Mouse (Mus musculus) olfactory bulb, adult 2 months (tissue): ENCODE measurements at regions not wholly inside any gene's neighbourhood (a gene's known extent, or its start where the extent isn't known, plus 50 kb on each side); places are given as distances from the start of the nearest gene placed in this dataset.

ENCODE experiments used
- H3K27ac ChIP-seq: fragments of 200-500 bp; 2 replicates; pipeline ENCODE4 v1.5.1; 2012; ENCODE audit warnings: low read depth, low read length; ENCODE audit not compliant: insufficient read depth
- H3K4me1 ChIP-seq: fragments of 200-500 bp; 2 replicates; pipeline ENCODE4 v1.6.1; 2012; ENCODE audit warnings: low read length; ENCODE audit not compliant: control insufficient read depth, insufficient read depth
- H3K4me3 ChIP-seq: fragments of 200-500 bp; 2 replicates; pipeline ENCODE4 v1.5.1; 2012; ENCODE audit warnings: mild to moderate bottlenecking, low read depth, low read length, moderate library complexity; ENCODE audit not compliant: insufficient read depth
- CTCF ChIP-seq: fragments of 200-500 bp; IDR thresholded peaks from 2 replicates; pipeline ENCODE4 v1.5.1; 2012; ENCODE audit warnings: low read depth, mild to moderate bottlenecking, low read length, moderate library complexity; ENCODE audit not compliant: insufficient read depth
- POLR2A ChIP-seq: fragments of 200-500 bp; IDR thresholded peaks from 2 replicates; pipeline ENCODE4 v1.6.1; 2012; ENCODE audit warnings: mild to moderate bottlenecking, low read depth, low read length, moderate library complexity; ENCODE audit not compliant: insufficient read depth
- WGBS: fragments of 180-500 bp; shearing (Covaris S2); methylation state at CpG from one replicate; pipeline ENCODE4 v1.1.7; 2018; 5-methylcytosine and 5-hydroxymethylcytosine counted together

DNA sequence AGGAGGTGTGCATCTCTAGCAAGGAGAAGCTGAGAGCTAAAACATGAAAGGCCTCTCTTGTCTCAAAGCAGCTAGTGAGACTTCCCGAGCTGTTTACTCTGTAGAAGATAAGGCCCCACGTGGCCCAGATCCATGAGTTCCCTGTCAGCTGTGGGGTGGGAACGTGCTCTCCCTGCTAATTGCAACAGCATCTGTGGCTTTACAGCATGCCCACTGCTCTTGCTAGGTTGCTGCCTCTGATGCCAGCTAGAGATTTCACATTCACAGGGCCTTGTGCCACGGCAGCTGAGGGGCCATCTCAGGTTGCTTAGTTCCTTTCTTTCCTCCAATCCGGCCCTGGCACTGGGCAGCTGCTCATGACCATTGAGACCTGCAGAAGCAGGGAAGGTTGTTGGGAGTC is 288.2 kb upstream of the Myt1l start:
- no peak for TF ChIP-seq POLR2A
- Histone ChIP-seq H3K27ac (peak overlapping the region; percentile 7), H3K4me1 (peaks cover 19% of the 10 kb centered on the region), H3K4me3 (no peak overlapping the region)
- WGBS = 7% methylated on average over 5 of the region's 5 CpGs

DNA sequence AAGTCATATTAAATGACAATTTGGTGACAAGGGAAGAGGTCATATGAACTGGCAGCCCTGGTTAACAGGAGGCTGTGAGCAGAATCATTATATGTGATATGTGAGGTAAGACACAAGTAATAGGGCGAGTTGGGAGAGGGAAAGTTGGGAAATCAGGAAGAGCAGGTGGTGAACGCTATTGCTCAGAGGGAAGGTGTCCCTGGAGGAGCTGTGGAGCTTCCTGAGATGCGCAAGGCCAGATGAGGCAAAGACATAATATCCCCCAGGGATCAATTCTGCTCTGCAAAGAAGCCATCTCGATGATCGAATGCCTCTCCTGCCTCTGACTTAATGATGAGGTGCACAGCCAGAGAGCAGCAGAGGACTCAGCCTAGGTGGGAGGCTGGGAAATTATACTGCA is 285.1 kb upstream of the Myt1l start:
- WGBS = 78% methylated on average over 5 of the region's 5 CpGs
- H3K4me1 ChIP-seq = peaks cover 18% of the 10 kb centered on the region

DNA sequence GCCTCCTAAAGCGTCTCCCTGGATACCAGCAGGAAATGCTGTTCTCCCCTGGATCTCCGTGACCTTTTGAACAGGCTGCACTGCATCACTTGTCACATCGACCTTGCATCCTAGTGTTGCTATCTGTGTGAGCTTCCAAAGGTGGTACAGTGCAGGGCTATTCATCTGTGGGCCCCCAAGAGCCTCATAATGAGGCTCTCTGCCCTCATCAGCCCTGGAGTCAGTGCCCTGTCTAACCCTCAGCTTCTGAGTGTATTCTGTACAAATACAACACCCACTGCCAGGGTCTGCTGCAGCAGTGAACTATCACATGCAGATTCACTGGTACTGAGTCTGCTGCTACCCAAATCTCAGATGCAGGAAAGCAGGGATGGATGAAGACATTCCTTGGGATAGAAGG is 282.1 kb upstream of the Myt1l start:
- peaks cover 7% of the 10 kb centered on the region for H3K4me1 ChIP-seq
- WGBS = 53% methylated on average over 3 of the region's 3 CpGs
- TF ChIP-seq CTCF (no peak), POLR2A (no peak)
- H3K4me3 ChIP-seq = no peak overlapping the region
- H3K27ac ChIP-seq = no peak overlapping the region

More for the DNA sequence above, 285.1 kb upstream of the Myt1l start:
- TF ChIP-seq POLR2A (no peak), CTCF (no peak)
- Histone ChIP-seq H3K27ac (no peak overlapping the region), H3K4me3 (no peak overlapping the region)

DNA sequence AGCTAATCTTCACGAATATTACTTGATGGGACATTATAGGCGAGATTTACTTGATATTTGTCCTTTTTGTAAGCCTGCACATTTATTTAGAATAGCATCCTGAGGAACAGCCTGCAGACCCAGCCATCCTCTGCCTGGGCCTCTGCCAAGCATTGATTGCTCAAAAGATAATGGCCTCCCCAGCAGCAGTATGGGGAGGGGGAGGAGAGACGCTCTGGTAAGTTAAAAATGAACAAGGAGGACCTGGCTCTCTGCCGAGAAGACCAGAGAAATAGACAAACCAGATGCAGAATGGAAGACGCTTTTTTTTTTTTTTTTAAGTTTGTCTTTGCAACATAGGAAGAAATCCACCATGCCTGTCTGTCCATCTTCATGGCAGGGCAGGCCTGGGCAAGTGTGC is 280.8 kb upstream of the Myt1l start:
- TF ChIP-seq POLR2A (no peak), CTCF (no peak)
- Histone ChIP-seq H3K27ac (0 out of 2 replicates have a peak overlapping the region, but pooled peaks have one; percentile 47), H3K4me1 (peaks cover 7% of the 10 kb centered on the region), H3K4me3 (no peak overlapping the region)
- 22% methylated on average over 5 of the region's 5 CpGs for WGBS

DNA sequence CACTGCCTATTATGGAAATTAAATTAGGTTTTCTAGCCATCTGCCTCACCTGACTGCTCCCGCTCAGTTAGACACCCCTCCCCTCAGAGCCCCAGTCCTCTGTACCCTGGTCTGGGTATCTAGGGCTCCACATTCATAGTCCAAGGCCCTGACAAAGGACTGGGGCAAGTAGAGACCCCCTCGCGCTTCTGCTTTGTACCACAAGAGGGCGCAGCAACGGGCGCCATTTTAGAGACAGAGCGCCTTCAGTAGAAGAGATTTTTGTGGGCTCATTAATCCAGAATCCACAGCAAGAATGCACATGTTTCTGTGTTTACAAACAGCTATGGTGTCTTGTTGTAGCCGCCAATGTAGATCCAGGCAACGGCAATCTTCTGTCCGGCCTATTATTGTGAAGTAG is 279.7 kb upstream of the Myt1l start:
- 86% methylated on average over 10 of the region's 10 CpGs for WGBS
- H3K27ac ChIP-seq = no peak overlapping the region
- no peak overlapping the region for H3K4me3 ChIP-seq
- TF ChIP-seq POLR2A (no peak), CTCF (no peak; the same call in 1 of the 2 replicates)
- H3K4me1 ChIP-seq = peaks cover 7% of the 10 kb centered on the region

DNA sequence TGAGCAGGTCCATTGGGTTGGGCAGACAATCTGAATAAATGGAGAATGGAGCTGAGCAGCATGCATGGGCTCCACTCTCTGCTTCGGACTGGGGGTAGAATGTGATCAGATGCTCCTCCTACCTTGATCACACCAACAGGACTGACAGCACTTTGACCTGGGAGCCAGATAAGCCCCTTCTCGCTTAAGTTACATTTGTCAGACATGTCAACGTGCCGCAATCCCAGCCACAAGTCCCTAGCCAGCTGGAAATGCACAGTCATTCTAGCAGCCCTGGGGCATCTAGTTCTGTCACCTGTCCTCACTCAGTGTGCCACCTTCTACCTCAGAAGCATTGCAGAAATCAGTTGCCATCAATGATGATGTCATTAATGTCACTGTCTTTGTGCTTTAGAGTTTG is 272.1 kb upstream of the Myt1l start:
- H3K4me3 ChIP-seq = no peak overlapping the region
- TF ChIP-seq CTCF (no peak), POLR2A (no peak)
- WGBS = 97% methylated on average over 4 of the region's 4 CpGs

DNA sequence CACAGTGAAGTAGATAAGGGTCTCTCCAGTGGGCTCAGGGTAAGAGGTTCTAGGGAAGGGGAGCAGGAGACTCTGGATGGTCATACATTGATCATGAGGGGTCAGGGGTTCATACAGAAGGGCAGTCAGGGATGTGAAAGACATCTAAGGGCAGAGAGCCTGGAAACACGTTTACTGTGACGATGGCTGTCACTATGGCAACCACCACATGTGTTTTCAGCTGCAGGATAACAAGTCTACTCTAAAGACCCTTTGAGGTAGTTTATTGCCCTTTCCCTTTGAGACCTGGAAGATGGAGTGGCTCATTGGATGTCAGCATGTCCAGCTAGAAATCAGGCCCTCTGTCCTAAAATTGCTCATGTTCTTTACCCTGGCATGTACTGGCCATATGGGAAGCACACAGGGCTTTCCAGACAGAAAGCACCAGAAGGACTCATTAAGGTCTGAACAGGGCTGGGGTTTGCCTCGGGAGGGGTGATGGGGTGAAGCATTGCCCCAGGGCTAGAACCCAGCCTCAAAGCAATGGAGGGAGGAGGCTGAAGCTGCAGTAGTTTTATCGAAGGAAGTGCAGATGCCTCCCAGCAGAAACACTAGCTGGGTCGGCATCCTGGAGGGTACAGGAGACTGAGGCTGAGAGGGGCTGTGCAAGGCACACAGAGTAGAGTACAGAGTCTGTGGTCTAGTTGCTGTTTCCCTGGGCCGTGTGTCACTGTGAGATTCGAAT is 271.0 kb upstream of the Myt1l start:
- WGBS = 25% methylated on average over 7 of the region's 7 CpGs
- Histone ChIP-seq H3K4me1 (peaks cover 24% of the 10 kb centered on the region), H3K27ac (no peak overlapping the region), H3K4me3 (no peak overlapping the region)
- no peak for TF ChIP-seq CTCF
- TF ChIP-seq POLR2A = no peak

More for the DNA sequence above, 272.1 kb upstream of the Myt1l start:
- H3K27ac ChIP-seq = no peak overlapping the region
- H3K4me1 ChIP-seq = peaks cover 24% of the 10 kb centered on the region

DNA sequence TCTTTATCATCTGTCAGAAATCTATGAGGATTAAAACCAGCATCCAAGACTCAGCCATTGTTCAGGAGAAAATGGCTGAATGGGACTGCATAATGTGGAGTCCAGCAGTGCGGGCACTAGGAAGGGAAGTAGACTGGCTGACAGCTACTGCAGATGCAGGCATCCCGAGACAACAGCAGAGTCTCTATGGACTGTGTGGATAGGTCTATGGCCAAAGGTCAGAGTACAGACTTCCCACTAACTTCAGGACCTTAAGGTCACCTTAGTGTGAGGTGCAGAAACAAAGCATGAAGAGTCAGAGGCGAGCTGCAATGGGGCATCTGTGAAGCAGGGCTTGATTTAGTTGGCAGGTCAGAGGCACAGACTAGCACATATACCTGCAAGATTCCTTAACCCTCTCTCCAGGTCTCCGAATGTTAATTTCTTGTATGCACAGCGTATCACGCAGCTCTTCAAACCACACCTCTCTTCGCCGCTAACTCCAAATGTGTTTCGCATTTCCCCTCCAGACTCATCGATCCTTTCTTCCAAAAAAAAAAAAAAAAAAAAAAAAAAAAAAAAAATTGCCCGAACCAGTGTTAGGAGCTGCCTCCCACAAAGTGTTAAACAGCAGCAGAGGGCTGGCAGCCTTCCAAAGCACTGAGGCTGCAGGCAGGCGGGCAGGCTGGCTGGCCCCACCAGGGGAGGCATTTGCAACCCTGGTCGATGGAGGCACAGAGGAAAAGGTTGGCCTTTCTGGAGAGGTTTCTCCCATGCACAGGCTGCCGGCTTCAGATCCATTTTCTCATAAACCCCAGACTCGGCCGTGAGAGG is 270.2 kb upstream of the Myt1l start:
- 20% methylated on average over 16 of the region's 16 CpGs for WGBS
- H3K27ac ChIP-seq = peak overlapping the region; percentile 57; the same call in 1 of the 2 replicates

DNA sequence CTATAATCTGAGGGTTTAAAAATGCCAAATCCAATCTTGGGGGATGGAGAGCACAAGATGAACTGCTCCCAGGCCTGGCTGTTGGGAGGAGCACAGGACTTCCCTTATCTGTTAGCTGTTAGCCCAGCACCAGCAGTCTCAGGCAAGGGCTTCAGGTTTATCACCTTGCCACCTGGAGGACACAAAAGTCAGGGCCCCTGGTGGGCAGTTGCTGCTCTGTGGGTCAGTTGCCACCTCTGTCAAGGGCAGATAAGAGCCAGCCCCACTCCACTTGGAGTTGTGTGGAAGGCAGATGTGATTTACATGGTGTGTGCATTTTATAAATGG is 269.7 kb upstream of the Myt1l start:
- Histone ChIP-seq H3K4me1 (peaks cover 20% of the 10 kb centered on the region), H3K27ac (peak overlapping the region; percentile 57; the same call in 1 of the 2 replicates), H3K4me3 (no peak overlapping the region)
- TF ChIP-seq CTCF = no peak
- no peak for TF ChIP-seq POLR2A

More for the DNA sequence above, 270.2 kb upstream of the Myt1l start:
- TF ChIP-seq POLR2A (no peak), CTCF (no peak)
- no peak overlapping the region for H3K4me3 ChIP-seq
- peaks cover 24% of the 10 kb centered on the region for H3K4me1 ChIP-seq
